Mouse (Mus musculus) layer of hippocampus, adult 8-10 months (tissue): ENCODE measurements around the gene Tmem14a. TPM values are rescaled to one million over a fixed set of nuclear protein-coding genes. Genes with fewer than 3 reads are reported as not detected.
"Not testable (repeated sequence)": the region's sequence is repeated elsewhere in the genome, so short reads cannot be mapped to it uniquely, and the experiment has no call there.

Experiments used
- DNase-seq, 2 experiments: peaks; one replicate each; pipeline ENCODE4 v3.0.0; 2022; ENCODE audit warnings: low spot score in 2 of 2
- total RNA-seq, 4 experiments: library from RNA; stranded (reverse); gene quantifications; 2 replicates each; pipeline ENCODE4 v1.2.4; 2022

Tmem14a gene
- total RNA-seq, 4 experiments from 2014 or later = 26.5 to 31.7 (median 28.4) TPM

- DNase-seq = no peak
Measured at GRCm38 (mm10) chr1:21252566-21253302, 34.4 kb downstream of the Tmem14a start.

- DNase-seq = no peak
Measured at GRCm38 (mm10) chr1:21253303-21253650, 34.9 kb downstream of the Tmem14a start.

- no peak for DNase-seq
Measured at GRCm38 (mm10) chr1:21253856-21254255, 35.5 kb downstream of the Tmem14a start.

GRCm38 (mm10) chr1:21255625-21256345, 37.4 kb downstream of the Tmem14a start:
- DNase-seq = no peak

DNA sequence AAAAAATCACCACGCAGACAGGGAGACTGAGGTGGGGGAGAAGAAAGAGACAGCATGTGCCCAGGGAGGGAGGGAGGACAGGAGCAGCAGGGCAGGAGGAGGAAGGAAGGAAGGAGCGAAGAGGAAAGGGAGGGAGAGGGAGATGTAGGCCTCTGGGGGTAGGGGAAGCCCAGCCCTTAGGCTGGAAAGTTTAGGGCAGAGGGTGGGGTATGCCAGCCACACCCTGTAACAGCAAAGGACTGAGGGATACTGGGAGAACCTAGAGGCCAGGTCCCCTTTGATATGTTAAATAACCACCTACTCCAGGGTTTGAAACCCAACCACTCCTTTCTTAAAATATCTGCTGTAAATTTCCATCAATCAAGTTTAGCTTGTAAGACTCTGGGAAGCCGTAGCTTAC, 38.0 kb downstream of the Tmem14a start:
- no peak for DNase-seq

DNA sequence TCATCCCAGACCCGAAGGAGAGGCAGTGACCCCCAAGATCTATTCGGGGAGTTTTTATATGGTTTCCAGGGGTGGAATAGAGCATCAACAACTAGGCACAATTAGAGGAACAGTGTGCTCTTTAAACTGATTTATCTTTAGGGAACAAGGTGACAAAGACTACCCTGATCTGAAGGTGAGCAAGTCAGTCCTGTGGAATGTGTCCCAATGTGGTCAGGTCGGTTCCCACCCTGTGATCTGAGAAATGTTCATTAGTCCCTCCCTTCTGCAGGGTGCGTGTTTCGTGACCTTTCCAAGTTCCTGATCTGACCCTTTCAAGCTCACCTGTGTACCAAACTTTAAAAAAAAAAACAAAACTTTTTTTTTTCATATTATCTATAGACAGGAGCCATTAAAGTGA, 38.5 kb downstream of the Tmem14a start:
- no peak for DNase-seq

DNA sequence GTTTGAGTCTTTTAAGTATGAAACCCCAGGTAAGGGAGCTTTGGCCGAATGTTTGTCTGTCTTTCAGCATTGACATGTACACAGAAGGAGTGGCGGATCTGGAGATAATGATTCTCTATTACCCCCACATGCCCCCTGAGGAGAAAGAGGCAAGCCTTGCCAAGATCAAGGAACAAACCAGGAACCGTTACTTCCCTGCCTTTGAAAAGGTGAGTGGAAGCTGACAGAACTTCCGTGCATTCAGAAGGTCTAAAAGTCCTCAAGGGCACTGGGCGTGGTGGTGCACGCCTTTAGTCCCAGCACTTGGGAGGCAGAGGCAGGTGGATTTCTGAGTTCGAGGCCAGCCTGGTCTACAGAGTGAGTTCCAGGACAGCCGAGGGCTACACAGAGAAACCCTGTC, 41.6 kb downstream of the Tmem14a start:
- not testable (repeated sequence) for DNase-seq

GRCm38 (mm10) chr1:21262401-21262800, 44.0 kb downstream of the Tmem14a start:
- DNase-seq = no peak

GRCm38 (mm10) chr1:21263986-21264385, 45.6 kb downstream of the Tmem14a start:
- no peak for DNase-seq

DNA sequence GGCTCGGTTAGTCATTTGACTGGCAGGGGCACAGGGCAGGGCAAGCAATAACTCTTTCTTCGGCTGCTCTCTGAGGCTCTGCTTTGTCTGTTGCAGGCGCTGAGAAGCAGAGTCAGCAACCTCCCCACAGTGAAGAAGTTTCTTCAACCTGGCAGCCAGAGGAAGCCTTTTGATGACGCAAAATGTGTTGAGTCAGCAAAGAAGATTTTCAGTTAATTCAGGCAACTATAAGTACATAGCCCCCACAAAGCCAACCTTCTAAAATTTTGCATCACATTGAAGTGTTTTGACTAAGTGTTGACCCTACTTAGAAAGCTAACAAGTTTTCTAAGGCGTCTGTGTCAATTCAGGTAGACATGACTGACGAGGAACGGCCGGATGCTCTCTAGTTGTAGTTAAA, 46.4 kb downstream of the Tmem14a start:
- no peak for DNase-seq

GRCm38 (mm10) chr1:21266766-21267165, 48.4 kb downstream of the Tmem14a start:
- DNase-seq = no peak

DNA sequence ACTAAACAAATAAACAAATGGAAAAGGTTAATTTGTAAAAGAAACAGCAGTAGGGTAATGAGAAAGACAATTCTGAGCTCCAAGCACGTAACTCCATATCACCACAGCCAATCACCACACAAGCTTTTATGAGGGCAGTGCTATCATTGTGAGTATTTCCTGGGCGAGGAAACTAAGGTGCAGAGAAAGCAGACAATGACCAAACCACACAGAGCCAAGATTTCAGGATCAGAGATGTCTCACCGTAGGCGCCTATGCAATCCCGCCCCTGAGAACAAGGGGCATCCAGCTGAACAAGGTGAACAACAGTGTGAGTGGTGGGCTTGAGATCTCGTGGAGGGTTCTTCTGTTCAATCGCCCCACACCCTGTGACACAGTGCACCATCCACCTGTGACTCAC, 49.1 kb downstream of the Tmem14a start:
- DNase-seq = not testable (repeated sequence)

DNA sequence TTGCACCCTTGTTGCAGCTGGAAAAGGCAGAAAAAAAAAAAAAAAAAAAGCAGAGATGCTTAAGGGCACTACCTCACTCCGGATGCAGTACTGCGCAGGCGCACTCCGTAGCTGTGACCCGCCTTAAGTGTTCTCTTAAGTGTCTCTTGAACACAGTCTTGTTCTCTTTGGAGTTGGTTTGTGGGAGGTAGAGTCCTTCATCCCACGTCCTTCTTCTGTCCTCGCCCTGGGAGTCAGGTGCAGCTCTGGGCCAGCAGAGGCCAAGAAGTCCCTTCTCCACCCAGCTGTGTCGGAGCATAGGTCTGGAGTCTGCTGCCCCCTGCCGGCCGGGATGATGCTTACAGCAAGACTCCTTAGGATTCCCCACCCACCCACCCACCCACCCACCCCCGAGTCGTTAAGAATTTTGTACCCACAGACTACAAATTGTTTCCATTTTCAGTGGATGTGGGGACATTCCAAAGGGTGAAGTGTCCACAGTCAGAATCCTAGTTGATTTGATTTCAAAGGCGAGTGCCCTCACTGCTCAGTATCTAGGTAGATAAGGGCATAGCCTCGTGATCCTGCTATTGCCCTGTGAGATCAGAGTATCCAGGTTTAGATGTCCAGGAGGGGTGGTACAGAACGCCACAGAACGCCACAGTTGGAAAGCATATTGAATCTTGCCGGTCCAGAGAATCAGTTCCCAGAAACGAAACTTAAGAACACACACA, 53.1 kb downstream of the Tmem14a start:
- peak; percentile 32 to 65 for DNase-seq

DNA sequence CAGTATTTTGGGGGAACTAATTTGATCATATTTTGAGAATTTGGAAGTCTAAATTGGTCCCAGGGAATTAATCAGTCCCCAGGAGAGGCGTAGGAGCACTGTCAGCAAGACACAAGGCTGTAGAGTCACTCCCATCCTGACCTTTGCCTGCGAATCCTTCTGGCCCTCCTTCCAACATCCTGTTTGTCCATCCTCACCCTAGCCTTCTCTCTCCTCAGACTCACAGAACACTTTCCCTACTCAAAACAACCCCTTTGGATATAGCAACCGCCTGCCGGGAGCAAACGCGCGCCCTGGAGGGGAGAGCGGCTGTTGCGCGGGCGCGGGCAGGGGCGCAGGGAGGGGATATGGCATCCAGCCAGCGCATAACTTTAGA, 53.7 kb downstream of the Tmem14a start:
- DNase-seq = no peak

DNA sequence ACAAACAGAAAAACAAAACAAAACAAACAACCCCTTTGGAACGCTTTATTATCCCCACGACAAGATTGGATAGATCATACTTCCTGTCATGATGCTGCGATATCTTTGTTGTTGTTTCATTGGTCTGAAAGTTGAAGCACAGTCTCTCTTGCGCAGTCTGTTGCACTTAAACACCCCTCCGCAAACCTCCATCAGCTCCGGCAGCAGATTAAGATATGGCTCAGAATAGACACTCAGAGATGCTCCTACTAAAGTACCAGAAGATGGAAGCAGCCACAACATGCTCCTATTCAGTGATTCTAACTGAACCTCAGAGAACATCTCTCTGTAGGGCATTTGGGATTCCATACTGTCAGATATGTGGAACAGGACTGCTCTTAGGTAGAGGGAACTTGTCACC, 54.7 kb downstream of the Tmem14a start:
- DNase-seq = no peak

GRCm38 (mm10) chr1:21274437-21275040, 56.2 kb downstream of the Tmem14a start:
- no peak for DNase-seq

- not testable (repeated sequence) for DNase-seq
Measured at GRCm38 (mm10) chr1:21275366-21275765, 57.0 kb downstream of the Tmem14a start.

GRCm38 (mm10) chr1:21276158-21276557, 57.8 kb downstream of the Tmem14a start:
- DNase-seq = not testable (repeated sequence)
